Mouse (Mus musculus) yolk sac, embryonic 10.5 days (tissue): ENCODE data around the gene Zic1.

Experiments used
- DNase-seq: peaks from one replicate; pipeline ENCODE4 v3.0.0-alpha.2; 2017; ENCODE audit warnings: low spot score

The Zic1 gene

GRCm38 (mm10) chr9:91352786-91353185 lies 12.8 kb downstream of the Zic1 start:
- no peak for DNase-seq

DNA sequence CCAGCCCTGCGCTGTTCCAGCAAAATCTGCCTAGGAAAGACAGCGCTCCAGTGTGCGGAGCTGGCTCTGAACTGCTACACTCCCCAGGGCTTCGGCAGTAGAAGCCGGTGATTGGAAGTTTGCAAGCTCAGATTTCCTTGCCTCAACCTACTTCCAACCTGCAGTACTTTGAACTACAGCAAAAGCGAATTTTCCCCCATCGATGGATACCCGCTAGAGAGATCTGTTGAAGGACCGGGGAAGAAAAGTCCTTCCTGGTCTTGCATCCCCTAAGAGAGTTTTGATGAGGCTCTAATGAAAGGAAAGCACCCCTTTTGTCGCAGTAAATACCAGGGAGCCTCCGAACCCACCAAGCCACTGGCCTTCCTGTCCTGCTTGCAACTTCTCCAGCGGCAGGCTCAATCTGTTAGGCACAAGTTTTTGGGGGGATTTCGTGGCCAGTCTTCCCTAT lies 13.6 kb downstream of the Zic1 start:
- no peak for DNase-seq

GRCm38 (mm10) chr9:91351361-91351760 lies 14.2 kb downstream of the Zic1 start:
- DNase-seq: no peak

DNA sequence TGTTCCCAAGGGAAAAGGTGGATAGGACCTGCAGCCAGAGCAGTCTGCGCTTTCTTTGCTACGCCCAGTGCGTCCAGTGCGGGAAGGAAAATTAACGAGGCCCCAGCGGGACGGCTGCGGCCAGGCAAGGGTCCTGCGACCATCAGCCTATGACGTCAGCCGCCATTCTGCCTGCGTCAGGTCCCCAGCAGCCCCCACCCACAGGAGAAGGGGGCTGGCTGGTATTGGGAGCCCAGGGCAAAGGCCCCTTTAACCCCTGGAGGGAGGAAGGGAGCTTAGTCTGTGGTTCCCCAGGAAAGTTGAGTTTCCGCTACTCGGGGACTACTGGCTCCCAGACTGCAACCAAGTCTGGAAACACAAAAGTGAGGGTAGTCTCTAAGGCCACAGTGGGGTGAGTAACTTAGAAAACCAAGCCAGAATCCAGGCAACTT lies 14.7 kb downstream of the Zic1 start:
- DNase-seq: peak; percentile 8

DNA sequence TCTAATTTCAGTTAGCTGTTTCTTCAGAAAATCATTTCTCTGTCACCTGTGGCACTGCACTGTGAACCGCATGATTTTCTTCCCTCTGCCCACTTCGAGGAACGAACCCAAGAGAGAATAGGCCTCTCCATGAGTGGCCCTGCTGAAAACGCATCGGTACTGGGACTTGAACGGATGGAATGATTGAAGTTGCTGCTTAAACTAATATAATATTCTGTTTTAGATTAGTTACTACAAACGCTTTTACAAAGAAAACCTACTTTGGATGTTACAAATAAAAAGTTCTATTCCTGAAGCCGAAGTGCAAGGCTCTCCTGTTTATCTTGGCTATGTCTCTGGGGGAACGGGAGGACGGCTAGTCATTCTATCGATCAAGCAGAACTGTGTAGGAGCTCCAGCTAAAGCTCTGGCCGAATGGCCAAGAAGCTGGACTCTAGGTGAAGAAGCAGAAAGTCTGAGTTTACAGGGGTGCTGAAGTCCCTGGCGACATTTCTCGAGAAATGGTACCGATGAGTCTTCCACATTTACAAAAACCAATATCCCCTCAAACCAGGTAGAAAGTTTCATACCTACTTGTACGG lies 15.3 kb downstream of the Zic1 start:
- DNase-seq: no peak

DNA sequence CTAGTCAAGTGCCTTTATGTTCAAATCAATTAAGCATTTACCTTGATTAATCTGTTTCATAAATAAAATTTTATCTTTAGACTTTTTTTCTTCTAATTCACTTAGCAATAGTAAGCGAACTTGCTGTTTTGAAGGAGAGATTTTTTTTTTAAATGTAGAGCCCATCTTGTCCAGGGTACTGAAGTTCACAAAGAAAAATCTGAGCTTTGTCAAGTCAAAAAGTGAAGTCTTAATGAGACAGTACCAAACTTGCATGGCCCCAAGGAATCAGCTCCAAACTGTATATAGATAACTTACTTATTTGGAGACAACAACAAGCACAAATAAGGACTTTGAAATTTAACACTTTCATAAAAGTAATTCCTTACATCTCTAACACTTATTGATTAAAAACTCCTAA lies 16.9 kb downstream of the Zic1 start:
- DNase-seq: no peak

DNA sequence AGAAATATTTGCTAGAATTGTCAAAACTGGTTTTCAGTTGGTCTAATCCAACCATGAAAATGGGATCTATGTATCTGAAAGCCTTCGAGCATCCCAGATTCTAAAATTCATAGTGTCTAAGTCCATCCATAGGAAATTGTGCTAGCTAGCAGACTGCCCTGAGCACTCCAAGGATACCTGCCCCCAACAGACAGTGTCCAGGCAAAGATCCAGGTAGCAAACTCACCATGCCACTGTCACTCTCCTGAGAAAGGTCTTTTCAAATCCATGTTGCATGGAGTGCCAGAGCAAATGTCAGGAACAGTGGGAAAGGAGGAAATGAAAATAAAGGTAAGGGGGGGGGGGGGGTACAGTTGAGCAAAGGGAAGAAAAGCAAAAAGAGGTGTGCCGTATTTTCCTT lies 18.0 kb downstream of the Zic1 start:
- DNase-seq: no peak
